Mouse (Mus musculus) MEL (cell line): ENCODE results near the gene Btbd8.

ENCODE experiments used
- CTCF ChIP-seq, 3 experiments: IDR thresholded peaks in 2 of 3; conservative IDR thresholded peaks in 1 of 3; 2 replicates each; pipeline ENCODE4 v1.5.1; 2011 to 2012; ENCODE audit warnings: low read length in 3 of 3, low read depth in 2 of 3, mild to moderate bottlenecking in 2 of 3, improper control_type of control experiment in 1 of 3, inconsistent platforms in 1 of 3, mixed read lengths in 1 of 3, moderate library complexity in 1 of 3; ENCODE audit not compliant: control insufficient read depth in 1 of 3, insufficient read depth in 1 of 3, poor library complexity in 1 of 3, severe bottlenecking in 1 of 3
- RCOR1 ChIP-seq: IDR thresholded peaks from 2 replicates; pipeline ENCODE4 v1.6.1; 2012; ENCODE audit warnings: low read depth, mild to moderate bottlenecking, inconsistent platforms, low read length, improper control_type of control experiment

DNA sequence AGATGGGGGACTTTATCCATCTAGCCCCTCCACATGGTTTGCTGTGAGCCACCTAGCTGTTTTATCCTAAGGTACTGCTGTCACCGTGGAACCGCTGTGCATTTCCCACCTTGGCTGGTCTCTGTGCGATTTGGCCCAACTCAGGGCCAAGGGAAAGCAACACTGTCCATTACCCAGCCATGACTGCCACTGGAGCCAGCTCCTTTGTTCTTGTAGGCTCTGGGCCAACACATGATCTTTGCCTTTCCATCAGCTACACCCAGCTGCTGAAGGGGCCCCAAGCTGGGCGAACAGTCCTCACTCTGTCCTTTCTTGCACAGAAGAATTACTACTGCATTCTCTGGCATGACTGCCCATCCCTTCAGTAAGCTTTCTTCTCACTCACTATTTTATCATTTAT is 80.8 kb downstream of the Btbd8 start:
- TF ChIP-seq CTCF (IDR thresholded peaks at IDR 0.05 in 2 of 3, conservative IDR thresholded peaks at IDR 0.05 in 1 of 3; ENCODE audit: control insufficient read depth in 1 of 3, insufficient read depth in 1 of 3, low read depth in 2 of 3, low read length in 3 of 3, poor library complexity in 1 of 3, severe bottlenecking in 1 of 3) (no peak), RCOR1 (no peak)
